Mouse (Mus musculus) gastrocnemius, adult 18-20 months (tissue): ENCODE results near the gene Psat1. TPM values are rescaled to one million over a fixed set of nuclear protein-coding genes. Genes with fewer than 3 reads are reported as not detected.

ENCODE experiments used
- DNase-seq: peaks from one replicate; pipeline ENCODE4 v3.0.0; 2021; ENCODE audit warnings: low spot score
- total RNA-seq, 2 experiments: library from RNA; stranded (reverse); gene quantifications; 2 replicates each; pipeline ENCODE4 v1.2.3; 2021

Gene Psat1
- total RNA-seq, 2 experiments from 2014 or later = 0.94 to 1.4 TPM

DNA sequence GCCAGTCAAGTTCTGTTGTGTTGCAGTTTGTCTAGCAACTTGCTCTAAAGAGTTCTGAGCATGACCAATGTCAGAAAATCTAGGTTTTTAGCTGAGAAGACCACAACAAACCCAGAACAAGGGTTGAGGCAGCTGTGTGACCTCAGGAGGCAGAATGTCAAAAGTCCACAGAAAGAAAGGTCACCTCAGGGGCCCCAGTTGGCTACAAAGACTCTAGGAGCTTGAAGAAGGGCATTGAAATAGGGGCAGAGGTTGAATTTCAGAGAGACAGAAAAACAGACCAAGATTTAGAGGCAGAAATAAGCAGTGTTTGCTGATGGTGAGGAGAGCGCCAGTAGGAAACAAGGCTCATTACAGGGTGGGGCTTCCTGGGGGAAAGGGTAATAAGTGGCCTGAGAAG lies 81.0 kb downstream of the Psat1 start:
- DNase-seq = no peak

DNA sequence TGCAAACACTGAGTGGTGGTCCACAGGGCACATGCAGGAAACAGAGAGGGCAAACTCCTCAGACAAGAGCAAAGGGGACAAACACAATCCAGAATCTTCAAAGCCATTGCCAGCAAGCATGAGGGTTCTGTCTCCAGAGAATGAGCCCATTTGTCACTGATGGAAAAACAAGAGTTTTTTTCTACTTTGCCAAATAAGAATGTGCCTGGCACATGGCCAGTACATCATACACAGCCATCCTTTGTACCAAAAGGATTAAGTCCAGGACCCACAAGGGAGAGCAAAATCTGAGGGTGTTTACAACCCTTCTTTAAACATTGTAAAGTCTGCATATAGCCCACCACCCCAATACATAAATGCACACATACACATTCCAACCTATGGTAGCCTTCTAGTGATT lies 81.7 kb downstream of the Psat1 start:
- DNase-seq = no peak

DNA sequence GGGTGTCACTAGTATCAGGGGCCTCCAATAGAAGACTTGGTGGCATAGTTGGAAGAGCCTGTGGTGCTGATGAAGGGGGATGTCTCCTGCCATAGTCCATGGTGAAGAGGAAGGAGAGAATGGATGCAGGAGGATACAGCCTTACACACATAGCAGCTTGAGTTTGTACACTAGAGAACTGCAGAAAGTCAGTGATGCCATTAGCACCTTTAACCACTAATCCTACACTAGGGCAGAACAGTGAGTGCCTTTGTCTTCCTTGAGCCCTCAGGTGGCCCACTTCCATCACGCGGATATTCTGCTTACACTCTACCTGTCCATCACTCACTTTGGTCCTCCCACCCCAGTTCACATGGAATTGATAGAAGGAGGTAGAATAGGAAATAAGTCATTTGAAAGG lies 83.0 kb downstream of the Psat1 start:
- no peak for DNase-seq

DNA sequence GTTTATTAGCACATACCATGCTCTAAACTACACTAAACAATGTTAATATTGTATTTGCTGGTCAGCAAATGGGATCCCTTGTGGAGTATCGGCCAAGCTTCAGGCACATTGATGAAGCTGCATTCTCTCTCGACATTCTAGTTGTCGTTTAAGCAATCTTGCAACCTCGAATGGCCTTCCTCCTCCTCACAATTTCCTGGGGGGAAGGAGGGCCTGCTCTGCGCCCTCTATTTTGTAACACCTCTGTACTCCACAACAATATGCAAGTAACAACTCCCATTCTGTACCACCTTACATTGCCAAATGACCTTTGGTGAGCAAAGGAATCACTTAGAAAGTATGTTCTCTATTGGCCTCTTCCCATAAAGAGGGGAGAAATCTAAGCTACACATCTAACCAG lies 91.8 kb downstream of the Psat1 start:
- no peak for DNase-seq

Other genes starting within 250 kb of the Psat1 start
- gene Cep78, start 37.7 kb upstream of the Psat1 start, total RNA-seq = 1 to 10 TPM; 2.5 to 2.6 TPM
- 10 to 100 TPM; 11.9 to 14.9 TPM for gene Gnaq, start 185.5 kb upstream of the Psat1 start, total RNA-seq